Mouse (Mus musculus) thymus, adult 2 months (tissue): ENCODE measurements around the gene Tgm2.

Source experiments
- CTCF ChIP-seq: fragments of 200-500 bp; IDR thresholded peaks from 2 replicates; pipeline ENCODE4 v1.5.1; 2012; ENCODE audit warnings: mild to moderate bottlenecking, control low read depth, low read length, moderate library complexity, borderline replicate concordance; ENCODE audit not compliant: control insufficient read depth, poor library complexity, insufficient read depth; ENCODE audit errors: extremely low read depth
- POLR2A ChIP-seq: fragments of 200-500 bp; IDR thresholded peaks from 2 replicates; pipeline ENCODE4 v1.6.1; 2012; ENCODE audit warnings: mild to moderate bottlenecking, low read length, control low read depth, moderate library complexity; ENCODE audit not compliant: control insufficient read depth, poor library complexity, insufficient read depth; ENCODE audit errors: extremely low read depth

- no peak for TF ChIP-seq CTCF
- no peak for TF ChIP-seq POLR2A
These were observed 13.2 kb downstream of the Tgm2 start for GRCm38 (mm10) chr2:158133050-158133449.
